26 mouse cellular contexts compared by ENCODE assay signal in genomic region chr6:108618025-108618424, GRCm38 (mm10).
"Had no signal": no experiment of that assay in that cellular context is flagged by ENCODE, and none has a peak within 500 bp of the region (broad histone marks: within the 10 kb centered on the region; RNA-seq: fewer than 3 reads in every experiment).

No protein-coding gene starts in this region.

- H3K4me2 ChIP-seq: heart, embryonic 12.5 days; hindbrain, embryonic 12.5 days; hindbrain, embryonic 14.5 days; intestine, embryonic 15.5 days; limb, embryonic 12.5 days; liver, embryonic 11.5 days; liver, embryonic 13.5 days had no signal

- H3K4me1 ChIP-seq: heart, embryonic 10.5 days; heart, embryonic 12.5 days; hindbrain, embryonic 10.5 days; hindbrain, embryonic 12.5 days; intestine, embryonic 15.5 days; limb, embryonic 10.5 days; limb, embryonic 12.5 days; liver, embryonic 13.5 days had no signal

- ATAC-seq: hindbrain, embryonic 16.5 days; inflammation-experienced regulatory T-cells, adult 6 months; intestine, embryonic 15.5 days; intestine, postnatal 0 days had no signal

- H3K27me3 ChIP-seq: heart, embryonic 12.5 days; hindbrain, embryonic 12.5 days; intestine, embryonic 15.5 days; limb, embryonic 12.5 days; liver, embryonic 13.5 days had no signal

- H3K9ac ChIP-seq: heart, embryonic 12.5 days; hindbrain, embryonic 12.5 days; hindbrain, embryonic 14.5 days; intestine, embryonic 15.5 days; limb, embryonic 12.5 days; liver, embryonic 13.5 days had no signal

- H3K36me3 ChIP-seq: heart, embryonic 10.5 days; heart, embryonic 12.5 days; hindbrain, embryonic 10.5 days; hindbrain, embryonic 12.5 days; intestine, embryonic 15.5 days; limb, embryonic 10.5 days; limb, embryonic 12.5 days; liver, embryonic 13.5 days had no signal

- H3K4me3 ChIP-seq: heart, embryonic 10.5 days; heart, embryonic 12.5 days; hindbrain, embryonic 10.5 days; hindbrain, embryonic 12.5 days; intestine, embryonic 15.5 days; layer of hippocampus, adult 2 months; limb, embryonic 10.5 days; limb, embryonic 12.5 days; liver, embryonic 13.5 days had no signal

- H3K9me3 ChIP-seq: heart, embryonic 10.5 days; heart, embryonic 12.5 days; hindbrain, embryonic 10.5 days; hindbrain, embryonic 12.5 days; intestine, embryonic 15.5 days; limb, embryonic 10.5 days; limb, embryonic 12.5 days; liver, embryonic 13.5 days had no signal

- DNase-seq: gastrocnemius, postnatal 14 days; gastrocnemius, postnatal 36 days; heart, adult 18-20 months; heart, postnatal 10 days; heart, postnatal 4 days; kidney, adult 18-20 months; kidney, adult 8-10 months; kidney, postnatal 10 days; kidney, postnatal 25 days; kidney, postnatal 4 days; layer of hippocampus, postnatal 36 days; liver; liver, embryonic 13.5 days had no signal

- H3K27ac ChIP-seq: heart, embryonic 10.5 days; hindbrain, embryonic 10.5 days; hindbrain, embryonic 12.5 days; hindbrain, embryonic 14.5 days; intestine, embryonic 15.5 days; layer of hippocampus, adult 2 months; limb, embryonic 10.5 days; limb, embryonic 12.5 days; liver, embryonic 13.5 days had no signal
